23 mouse cellular contexts compared by ENCODE assay signal in the genomic region with DNA sequence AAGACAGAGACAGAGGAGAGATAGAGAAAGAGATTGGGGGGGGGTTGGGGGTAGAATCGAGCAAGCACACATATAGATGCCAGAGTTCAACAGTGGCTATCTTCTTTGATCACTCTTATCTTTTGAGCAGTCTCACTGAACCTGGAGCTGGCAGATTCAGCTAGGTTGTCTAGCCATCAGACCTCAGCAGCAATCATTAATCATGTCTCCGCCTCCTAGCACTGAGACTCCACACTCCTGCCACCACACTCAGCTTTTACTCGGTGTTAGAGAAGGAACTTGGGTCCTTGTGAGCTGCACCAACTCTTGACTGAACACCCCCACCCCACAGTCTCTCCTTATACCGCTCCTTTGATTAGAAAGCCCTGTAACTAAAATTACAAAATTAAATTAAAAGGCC. TPM values are rescaled to one million over a fixed set of nuclear protein-coding genes. Genes with fewer than 3 reads are reported as not detected.
DNase-seq lines count a peak whose midpoint lies in the region; ATAC-seq and TF ChIP-seq lines count a peak whose summit lies in the region.
"Had no signal": no experiment of that assay in that cellular context is flagged by ENCODE, and none has a peak within 500 bp of the region (broad histone marks: within the 10 kb centered on the region; RNA-seq: fewer than 3 reads in every experiment).

No protein-coding gene starts in this region.

- no peak overlapping the region for H3K4me3 ChIP-seq in kidney, adult 2 months (ENCODE audit: insufficient read depth, low read depth, low read length)
- no peak overlapping the region for H3K4me3 ChIP-seq in kidney, embryonic 15.5 days (replicated peaks)
- H3K4me3 ChIP-seq in liver, embryonic 12.5 days, result no peak overlapping the region
- no peak overlapping the region for H3K4me3 ChIP-seq in liver, postnatal 0 days (ENCODE audit: low read depth, low read length)
- H3K4me3 ChIP-seq: embryonic facial prominence, embryonic 13.5 days; forebrain, embryonic 12.5 days; heart, adult 2 months; heart, embryonic 15.5 days; hindbrain, embryonic 10.5 days had no signal

- no peak overlapping the region for H3K4me2 ChIP-seq in kidney, embryonic 15.5 days
- H3K4me2 ChIP-seq in liver, embryonic 12.5 days, result no peak overlapping the region
- no peak overlapping the region for H3K4me2 ChIP-seq in liver, postnatal 0 days (ENCODE audit: low read depth, low read length)
- H3K4me2 ChIP-seq: embryonic facial prominence, embryonic 13.5 days; forebrain, embryonic 12.5 days; heart, embryonic 11.5 days; heart, embryonic 15.5 days; hindbrain, embryonic 14.5 days had no signal

- no peak overlapping the region for H3K9ac ChIP-seq in kidney, embryonic 15.5 days
- no peak overlapping the region for H3K9ac ChIP-seq in liver, embryonic 12.5 days
- H3K9ac ChIP-seq in liver, postnatal 0 days (replicated peaks), result no peak overlapping the region
- H3K9ac ChIP-seq: embryonic facial prominence, embryonic 13.5 days; forebrain, embryonic 12.5 days; heart, embryonic 15.5 days; hindbrain, embryonic 14.5 days had no signal

- no peak overlapping the region for H3K27ac ChIP-seq in kidney, adult 2 months (ENCODE audit: insufficient read depth, low read depth, low read length)
- no peak overlapping the region for H3K27ac ChIP-seq in kidney, embryonic 15.5 days
- 0 out of 2 replicates have a peak overlapping the region, but pooled peaks have one; percentile 25 for H3K27ac ChIP-seq in liver, embryonic 12.5 days
- no peak overlapping the region for H3K27ac ChIP-seq in liver, postnatal 0 days (ENCODE audit: low read depth)
- H3K27ac ChIP-seq: embryonic facial prominence, embryonic 13.5 days; forebrain, embryonic 12.5 days; heart, adult 2 months; heart, embryonic 15.5 days; hindbrain, embryonic 10.5 days; hindbrain, embryonic 14.5 days had no signal

- peaks cover 6% of the 10 kb centered on the region; the same call in 1 of the 2 replicates for H3K4me1 ChIP-seq in kidney, adult 2 months (ENCODE audit: control insufficient read depth, insufficient read depth, low read length)
- peaks cover 26% of the 10 kb centered on the region for H3K4me1 ChIP-seq in kidney, embryonic 15.5 days
- peaks cover 59% of the 10 kb centered on the region for H3K4me1 ChIP-seq in liver, embryonic 12.5 days
- peaks cover 3% of the 10 kb centered on the region; the same call in 1 of the 2 replicates for H3K4me1 ChIP-seq in liver, postnatal 0 days (ENCODE audit: insufficient read depth)

- TF ChIP-seq EP300 in liver, postnatal 0 days (IDR thresholded peaks at IDR 0.05; ENCODE audit: low read depth), result no peak

- 43% methylated on average over 4 of the region's 4 CpGs for WGBS in kidney, adult 2 months
- 56% methylated on average over 4 of the region's 4 CpGs for WGBS in kidney, embryonic 15.5 days
- 43% methylated on average over 4 of the region's 4 CpGs for WGBS in liver, embryonic 12.5 days (ENCODE audit: insufficient replicate concordance)
- WGBS in liver, postnatal 0 days (ENCODE audit: insufficient replicate concordance), result 49% methylated on average over 4 of the region's 4 CpGs

- ATAC-seq in kidney, embryonic 15.5 days (replicated peaks; ENCODE audit: low FRiP score), result no peak
- no peak for ATAC-seq in liver, embryonic 12.5 days
- no peak for ATAC-seq in liver, postnatal 0 days
- ATAC-seq in megakaryocyte-erythroid progenitor cell, adult 5-6 weeks (replicated peaks; ENCODE audit: low FRiP score, low TSS enrichment, poor library complexity, severe bottlenecking), result peak; percentile 41; the same call in 1 of the 2 replicates
- ATAC-seq: forebrain, embryonic 16.5 days had no signal

- TF ChIP-seq POLR2A in kidney, adult 2 months (IDR thresholded peaks at IDR 0.05; ENCODE audit: low read depth, low read length), result no peak

- H3K27me3 ChIP-seq in kidney, adult 2 months (replicated peaks; ENCODE audit: control insufficient read depth, insufficient read depth, low read length), result no peaks in the 10 kb centered on the region
- H3K27me3 ChIP-seq in kidney, embryonic 15.5 days, result no peaks in the 10 kb centered on the region
- H3K27me3 ChIP-seq in liver, embryonic 12.5 days (replicated peaks), result no peaks in the 10 kb centered on the region
- H3K27me3 ChIP-seq in liver, postnatal 0 days (ENCODE audit: insufficient read depth, low read length), result no peaks in the 10 kb centered on the region
- H3K27me3 ChIP-seq: CH12.LX; embryonic facial prominence, embryonic 13.5 days; forebrain, embryonic 12.5 days; heart, embryonic 15.5 days had no signal

- no peaks in the 10 kb centered on the region for H3K9me3 ChIP-seq in kidney, embryonic 15.5 days (replicated peaks)
- H3K9me3 ChIP-seq in liver, embryonic 12.5 days (replicated peaks), result no peaks in the 10 kb centered on the region
- H3K9me3 ChIP-seq in liver, postnatal 0 days (ENCODE audit: low read length), result no peaks in the 10 kb centered on the region
- H3K9me3 ChIP-seq: embryonic facial prominence, embryonic 13.5 days; forebrain, embryonic 12.5 days; heart, embryonic 15.5 days; hindbrain, embryonic 10.5 days had no signal

- no peak for TF ChIP-seq CTCF in kidney, adult 2 months (conservative IDR thresholded peaks at IDR 0.05; ENCODE audit: insufficient read depth, insufficient read length, low read depth, low read length)
- no peak for TF ChIP-seq CTCF in liver, postnatal 0 days (IDR thresholded peaks at IDR 0.05; ENCODE audit: low read depth)

- no peaks in the 10 kb centered on the region; the same call in 1 of the 2 replicates for H3K36me3 ChIP-seq in kidney, adult 2 months (ENCODE audit: control insufficient read depth, insufficient read depth, low read length)
- peaks cover 30% of the 10 kb centered on the region for H3K36me3 ChIP-seq in kidney, embryonic 15.5 days
- peaks cover 24% of the 10 kb centered on the region for H3K36me3 ChIP-seq in liver, embryonic 12.5 days
- H3K36me3 ChIP-seq in liver, postnatal 0 days (replicated peaks; ENCODE audit: insufficient read depth, low read length), result 0 out of 2 replicates have a peak, but pooled peaks cover 2% of the 10 kb centered on the region

- DNase-seq in kidney, adult 2 months, result peak; percentile 25
- no peak for DNase-seq in liver, postnatal 0 days
- no peak for DNase-seq in cerebellum, adult 11-12 months
- DNase-seq: adrenal gland, adult 8-10 months; cerebellum, adult 8-10 months; cerebellum, postnatal 14 days; gastrocnemius, postnatal 10 days; heart, adult 2 months; heart, postnatal 14 days had no signal

RNA-seq across cellular contexts. Expression of gene Kdm1a, which starts 10.4 kb away (rescaled TPM):
- 21.0 and 21.1 TPM in 2 replicates for polyA plus RNA-seq in kidney, adult 2 months (2012; rRNA removed)
- 39.9 and 43.7 TPM in 2 replicates for polyA plus RNA-seq in kidney, embryonic 15.5 days (2015; fragmentation: Nextera tagmentation; extraction: Ambion mirVana)
- 31.3 and 31.9 TPM in 2 replicates for polyA plus RNA-seq in liver, embryonic 12.5 days (2016; fragmentation: Nextera tagmentation; extraction: Ambion mirVana)
- 6.3 and 6.8 TPM in 2 replicates for polyA plus RNA-seq in liver, postnatal 0 days (2015; fragmentation: Nextera tagmentation; extraction: Ambion mirVana)
- 61.6 and 68.5 TPM in 2 replicates for total RNA-seq in megakaryocyte-erythroid progenitor cell, adult 5-6 weeks (2014; fragmentation: Nextera tagmentation)
- total RNA-seq in megakaryocyte-erythroid progenitor cell, adult 5-6 weeks (2017), result 60.7 and 91.5 TPM in 2 replicates

RNA-seq across cellular contexts. Expression of gene Tex46, which starts 18.1 kb away (rescaled TPM):
- polyA plus RNA-seq in kidney, adult 2 months (2012; rRNA removed), result not detected in 2 replicates
- not detected in 2 replicates for polyA plus RNA-seq in kidney, embryonic 15.5 days (2015; fragmentation: Nextera tagmentation; extraction: Ambion mirVana)
- polyA plus RNA-seq in liver, embryonic 12.5 days (2016; fragmentation: Nextera tagmentation; extraction: Ambion mirVana), result not detected in 2 replicates
- polyA plus RNA-seq in liver, postnatal 0 days (2015; fragmentation: Nextera tagmentation; extraction: Ambion mirVana), result not detected in 2 replicates
- not detected in 2 replicates for total RNA-seq in megakaryocyte-erythroid progenitor cell, adult 5-6 weeks (2014; fragmentation: Nextera tagmentation)
- total RNA-seq in megakaryocyte-erythroid progenitor cell, adult 5-6 weeks (2017), result not detected in 2 replicates
- total RNA-seq: adrenal gland, adult 8-10 months; adrenal gland, postnatal 36 days; CH12.LX; common myeloid progenitor, adult 5-6 weeks; gastrocnemius, postnatal 10 days; heart, adult 2 months; heart, postnatal 14 days had no signal
- polyA plus RNA-seq: embryonic facial prominence, embryonic 13.5 days; forebrain, embryonic 12.5 days; forebrain, embryonic 16.5 days; frontal cortex, adult 2 months; heart, adult 2 months; heart, embryonic 11.5 days; heart, embryonic 15.5 days; hindbrain, embryonic 10.5 days; hindbrain, embryonic 14.5 days had no signal

RNA-seq across cellular contexts. Expression of gene Lactbl1, which starts 30.3 kb away (rescaled TPM):
- polyA plus RNA-seq in kidney, adult 2 months (2012; rRNA removed), result not detected in 2 replicates
- polyA plus RNA-seq in kidney, embryonic 15.5 days (2015; fragmentation: Nextera tagmentation; extraction: Ambion mirVana), result not detected in 2 replicates
- polyA plus RNA-seq in liver, embryonic 12.5 days (2016; fragmentation: Nextera tagmentation; extraction: Ambion mirVana), result not detected in 2 replicates
- polyA plus RNA-seq in liver, postnatal 0 days (2015; fragmentation: Nextera tagmentation; extraction: Ambion mirVana), result not detected in 2 replicates
- total RNA-seq in megakaryocyte-erythroid progenitor cell, adult 5-6 weeks (2014; fragmentation: Nextera tagmentation), result 0.44 TPM in 1 of 2 replicates, not detected in the other
- 0.27 TPM in 1 of 2 replicates, not detected in the other for total RNA-seq in megakaryocyte-erythroid progenitor cell, adult 5-6 weeks (2017)
- total RNA-seq: adrenal gland, adult 8-10 months; adrenal gland, postnatal 36 days; CH12.LX; common myeloid progenitor, adult 5-6 weeks; gastrocnemius, postnatal 10 days; heart, adult 2 months; heart, postnatal 14 days had no signal
- polyA plus RNA-seq: embryonic facial prominence, embryonic 13.5 days; heart, embryonic 11.5 days; heart, embryonic 15.5 days; hindbrain, embryonic 10.5 days had no signal
